ENCODE assay signal across 21 mouse cellular contexts in genomic region chr9:21733989-21734388, GRCm38 (mm10). TPM values are rescaled to one million over a fixed set of nuclear protein-coding genes. Genes with fewer than 3 reads are reported as not detected.
DNase-seq lines count a peak whose midpoint lies in the region; ATAC-seq and TF ChIP-seq lines count a peak whose summit lies in the region.
"Had no signal": no experiment of that assay in that cellular context is flagged by ENCODE, and none has a peak within 500 bp of the region (broad histone marks: within the 10 kb centered on the region; RNA-seq: fewer than 3 reads in every experiment).

No protein-coding gene starts in this region.

- peaks cover 4% of the 10 kb centered on the region for H3K4me1 ChIP-seq in stomach, embryonic 15.5 days
- no peaks in the 10 kb centered on the region for H3K4me1 ChIP-seq in stomach, postnatal 0 days (replicated peaks; ENCODE audit: control insufficient read depth, insufficient read depth)
- peaks cover 9% of the 10 kb centered on the region for H3K4me1 ChIP-seq in intestine, embryonic 15.5 days (replicated peaks)
- peaks cover 8% of the 10 kb centered on the region for H3K4me1 ChIP-seq in intestine, postnatal 0 days (replicated peaks; ENCODE audit: control insufficient read depth, insufficient read depth, low read length)
- H3K4me1 ChIP-seq in neural tube, embryonic 15.5 days, result peaks cover 4% of the 10 kb centered on the region; the same call in 1 of the 2 replicates
- no peaks in the 10 kb centered on the region for H3K4me1 ChIP-seq in midbrain, embryonic 11.5 days (ENCODE audit: control insufficient read depth, insufficient read depth, low read length)
- H3K4me1 ChIP-seq: forebrain, embryonic 12.5 days had no signal

- TF ChIP-seq EP300 in stomach, postnatal 0 days (optimal IDR thresholded peaks at IDR 0.05), result no peak

- H3K36me3 ChIP-seq in stomach, embryonic 15.5 days, result peaks cover 74% of the 10 kb centered on the region
- peaks cover 46% of the 10 kb centered on the region for H3K36me3 ChIP-seq in stomach, postnatal 0 days (ENCODE audit: control insufficient read depth, insufficient read depth, low read length)
- H3K36me3 ChIP-seq in intestine, embryonic 15.5 days, result peaks cover 75% of the 10 kb centered on the region
- H3K36me3 ChIP-seq in intestine, postnatal 0 days (ENCODE audit: control insufficient read depth, insufficient read depth), result peaks cover 70% of the 10 kb centered on the region
- peaks cover 68% of the 10 kb centered on the region for H3K36me3 ChIP-seq in neural tube, embryonic 15.5 days
- peaks cover 68% of the 10 kb centered on the region for H3K36me3 ChIP-seq in midbrain, embryonic 11.5 days (ENCODE audit: control insufficient read depth, insufficient read depth, low read length)

- H3K4me3 ChIP-seq in stomach, embryonic 15.5 days (replicated peaks), result no peak overlapping the region
- no peak overlapping the region for H3K4me3 ChIP-seq in stomach, postnatal 0 days (ENCODE audit: low read depth, low read length)
- no peak overlapping the region for H3K4me3 ChIP-seq in intestine, embryonic 15.5 days (replicated peaks)
- no peak overlapping the region for H3K4me3 ChIP-seq in intestine, postnatal 0 days (ENCODE audit: low read depth, low read length)
- no peak overlapping the region for H3K4me3 ChIP-seq in neural tube, embryonic 15.5 days (replicated peaks)
- no peak overlapping the region for H3K4me3 ChIP-seq in midbrain, embryonic 11.5 days (ENCODE audit: low read depth, low read length)
- H3K4me3 ChIP-seq: embryonic facial prominence, embryonic 13.5 days; embryonic facial prominence, embryonic 15.5 days; erythroblast, embryonic 14.5 days; forebrain, embryonic 10.5 days; forebrain, embryonic 12.5 days had no signal

- no peak overlapping the region for H3K9ac ChIP-seq in stomach, embryonic 15.5 days
- H3K9ac ChIP-seq in stomach, postnatal 0 days (ENCODE audit: low read length), result no peak overlapping the region
- H3K9ac ChIP-seq in intestine, embryonic 15.5 days, result no peak overlapping the region
- no peak overlapping the region for H3K9ac ChIP-seq in intestine, postnatal 0 days (ENCODE audit: low read depth, low read length)
- H3K9ac ChIP-seq in neural tube, embryonic 15.5 days (replicated peaks), result no peak overlapping the region
- no peak overlapping the region for H3K9ac ChIP-seq in midbrain, embryonic 11.5 days (ENCODE audit: low read length)
- H3K9ac ChIP-seq: embryonic facial prominence, embryonic 13.5 days; embryonic facial prominence, embryonic 15.5 days; forebrain, embryonic 12.5 days had no signal

- ATAC-seq in stomach, embryonic 15.5 days (ENCODE audit: insufficient read depth, low FRiP score, low read depth), result peak; percentile 28; the same call in 1 of the 2 replicates
- ATAC-seq in stomach, postnatal 0 days (ENCODE audit: low FRiP score, low TSS enrichment), result no peak
- ATAC-seq in intestine, embryonic 15.5 days, result peak; percentile 75
- ATAC-seq in intestine, postnatal 0 days, result peak; percentile 63
- ATAC-seq in neural tube, embryonic 15.5 days (ENCODE audit: low FRiP score), result no peak
- no peak for ATAC-seq in midbrain, embryonic 11.5 days (ENCODE audit: low FRiP score)
- ATAC-seq: forebrain, embryonic 14.5 days had no signal

- no peaks in the 10 kb centered on the region for H3K9me3 ChIP-seq in stomach, embryonic 15.5 days
- H3K9me3 ChIP-seq in stomach, postnatal 0 days (ENCODE audit: control insufficient read depth, low read length), result no peaks in the 10 kb centered on the region
- no peaks in the 10 kb centered on the region for H3K9me3 ChIP-seq in intestine, embryonic 15.5 days
- H3K9me3 ChIP-seq in intestine, postnatal 0 days (ENCODE audit: control insufficient read depth), result no peaks in the 10 kb centered on the region
- H3K9me3 ChIP-seq in neural tube, embryonic 15.5 days (replicated peaks), result no peaks in the 10 kb centered on the region
- no peaks in the 10 kb centered on the region for H3K9me3 ChIP-seq in midbrain, embryonic 11.5 days (ENCODE audit: control insufficient read depth, low read length)
- H3K9me3 ChIP-seq: embryonic facial prominence, embryonic 13.5 days; embryonic facial prominence, embryonic 15.5 days; forebrain, embryonic 10.5 days; forebrain, embryonic 12.5 days had no signal

- H3K4me2 ChIP-seq in stomach, embryonic 15.5 days, result no peak overlapping the region
- H3K4me2 ChIP-seq in stomach, postnatal 0 days (replicated peaks; ENCODE audit: low read depth), result no peak overlapping the region
- no peak overlapping the region for H3K4me2 ChIP-seq in intestine, embryonic 15.5 days (replicated peaks)
- peak overlapping the region; percentile 21; the same call in 1 of the 2 replicates for H3K4me2 ChIP-seq in intestine, postnatal 0 days (replicated peaks; ENCODE audit: low read depth)
- no peak overlapping the region for H3K4me2 ChIP-seq in neural tube, embryonic 15.5 days
- H3K4me2 ChIP-seq in midbrain, embryonic 11.5 days, result no peak overlapping the region
- H3K4me2 ChIP-seq: embryonic facial prominence, embryonic 13.5 days; embryonic facial prominence, embryonic 15.5 days; forebrain, embryonic 12.5 days had no signal

- WGBS in stomach, embryonic 15.5 days, result 89% methylated on average over 7 of the region's 7 CpGs
- WGBS in stomach, postnatal 0 days, result 88% methylated on average over 7 of the region's 7 CpGs
- WGBS in intestine, embryonic 15.5 days, result 75% methylated on average over 7 of the region's 7 CpGs
- WGBS in intestine, postnatal 0 days, result 55% methylated on average over 7 of the region's 7 CpGs
- 94% methylated on average over 7 of the region's 7 CpGs for WGBS in neural tube, embryonic 15.5 days
- 91% methylated on average over 7 of the region's 7 CpGs for WGBS in midbrain, embryonic 11.5 days

- DNase-seq in stomach, postnatal 0 days (ENCODE audit: low spot score), result no peak
- no peak for DNase-seq in midbrain, embryonic 11.5 days (ENCODE audit: low spot score, missing footprints)
- DNase-seq: adrenal gland, adult 2 months; adrenal gland, postnatal 10 days; adrenal gland, postnatal 25 days; cerebellum, adult 11 months; cerebellum, adult 18-20 months; cerebellum, adult 8-10 months; cerebellum, postnatal 14 days; cerebellum, postnatal 36 days; embryo, embryonic 11 days had no signal

- no peak for TF ChIP-seq CTCF in stomach, postnatal 0 days (IDR thresholded peaks at IDR 0.05; ENCODE audit: low read depth)
- TF ChIP-seq CTCF in intestine, postnatal 0 days (IDR thresholded peaks at IDR 0.05; ENCODE audit: low read depth), result no peak

- H3K27me3 ChIP-seq in stomach, embryonic 15.5 days (replicated peaks), result no peaks in the 10 kb centered on the region
- no peaks in the 10 kb centered on the region for H3K27me3 ChIP-seq in stomach, postnatal 0 days (ENCODE audit: control insufficient read depth, insufficient read depth, low read length)
- no peaks in the 10 kb centered on the region for H3K27me3 ChIP-seq in intestine, embryonic 15.5 days (replicated peaks)
- no peaks in the 10 kb centered on the region for H3K27me3 ChIP-seq in intestine, postnatal 0 days (replicated peaks; ENCODE audit: control insufficient read depth, insufficient read depth, low read length)
- no peaks in the 10 kb centered on the region for H3K27me3 ChIP-seq in neural tube, embryonic 15.5 days (replicated peaks)
- H3K27me3 ChIP-seq in midbrain, embryonic 11.5 days (ENCODE audit: control insufficient read depth, insufficient read depth, low read length), result no peaks in the 10 kb centered on the region
- H3K27me3 ChIP-seq: embryonic facial prominence, embryonic 13.5 days; embryonic facial prominence, embryonic 15.5 days; forebrain, embryonic 12.5 days had no signal

- H3K27ac ChIP-seq in stomach, embryonic 15.5 days, result no peak overlapping the region
- H3K27ac ChIP-seq in stomach, postnatal 0 days (replicated peaks), result no peak overlapping the region
- peak overlapping the region; percentile 52; the same call in 1 of the 2 replicates for H3K27ac ChIP-seq in intestine, embryonic 15.5 days
- peak overlapping the region; percentile 78 for H3K27ac ChIP-seq in intestine, postnatal 0 days (ENCODE audit: low read depth, low read length)
- H3K27ac ChIP-seq in neural tube, embryonic 15.5 days (replicated peaks), result no peak overlapping the region
- H3K27ac ChIP-seq in midbrain, embryonic 11.5 days (ENCODE audit: low read depth, low read length), result no peak overlapping the region
- H3K27ac ChIP-seq: embryonic facial prominence, embryonic 13.5 days; embryonic facial prominence, embryonic 15.5 days; forebrain, embryonic 10.5 days; forebrain, embryonic 12.5 days had no signal

RNA-seq across cellular contexts. Expression of gene Ldlr, which starts 10.7 kb away (rescaled TPM):
- polyA plus RNA-seq in stomach, embryonic 15.5 days (2015; fragmentation: Nextera tagmentation; extraction: Ambion mirVana), result 53.8 and 61.0 TPM in 2 replicates
- polyA plus RNA-seq in stomach, postnatal 0 days (2015; fragmentation: Nextera tagmentation; extraction: Ambion mirVana), result 28.9 and 30.4 TPM in 2 replicates
- polyA plus RNA-seq in intestine, embryonic 15.5 days (2015; fragmentation: Nextera tagmentation; extraction: Ambion mirVana), result 76.7 and 81.2 TPM in 2 replicates
- polyA plus RNA-seq in intestine, postnatal 0 days (2015; fragmentation: Nextera tagmentation; extraction: Ambion mirVana), result 22.8 and 26.6 TPM in 2 replicates
- 15.3 and 23.1 TPM in 2 replicates for polyA plus RNA-seq in neural tube, embryonic 15.5 days (2015; fragmentation: Nextera tagmentation; extraction: Ambion mirVana)
- 18.9 and 22.1 TPM in 2 replicates for polyA plus RNA-seq in midbrain, embryonic 11.5 days (2014; fragmentation: Nextera tagmentation; extraction: Ambion mirVana)

RNA-seq across cellular contexts. Expression of gene Spc24, which starts 26.1 kb away (rescaled TPM):
- polyA plus RNA-seq in stomach, embryonic 15.5 days (2015; fragmentation: Nextera tagmentation; extraction: Ambion mirVana), result 110 and 119 TPM in 2 replicates
- polyA plus RNA-seq in stomach, postnatal 0 days (2015; fragmentation: Nextera tagmentation; extraction: Ambion mirVana), result 29.2 and 31.2 TPM in 2 replicates
- 94.2 and 107 TPM in 2 replicates for polyA plus RNA-seq in intestine, embryonic 15.5 days (2015; fragmentation: Nextera tagmentation; extraction: Ambion mirVana)
- polyA plus RNA-seq in intestine, postnatal 0 days (2015; fragmentation: Nextera tagmentation; extraction: Ambion mirVana), result 23.5 and 32.4 TPM in 2 replicates
- 17.2 and 39.7 TPM in 2 replicates for polyA plus RNA-seq in neural tube, embryonic 15.5 days (2015; fragmentation: Nextera tagmentation; extraction: Ambion mirVana)
- polyA plus RNA-seq in midbrain, embryonic 11.5 days (2014; fragmentation: Nextera tagmentation; extraction: Ambion mirVana), result 91.3 and 115 TPM in 2 replicates

Comparison
In these comparisons a context has a peak if more than half of its experiments do, and no peak if none do; other contexts are left out.
1. ATAC-seq: peak in stomach, embryonic 15.5 days (single experiment), intestine, embryonic 15.5 days (single experiment) and intestine, postnatal 0 days (single experiment); none in stomach, postnatal 0 days (single experiment), neural tube, embryonic 15.5 days (single experiment) and midbrain, embryonic 11.5 days (single experiment).
2. H3K27ac ChIP-seq: peak in intestine, embryonic 15.5 days (single experiment) and intestine, postnatal 0 days (single experiment); none in stomach, embryonic 15.5 days (single experiment), stomach, postnatal 0 days (single experiment), neural tube, embryonic 15.5 days (single experiment) and midbrain, embryonic 11.5 days (single experiment).